Mouse (Mus musculus) heart, adult 10 weeks (tissue): ENCODE data around the gene Gucy2c. TPM values are rescaled to one million over a fixed set of nuclear protein-coding genes. Genes with fewer than 3 reads are reported as not detected.

Source experiments
- polyA plus RNA-seq: library from polyadenylated mRNA; stranded (reverse); fragments of 350-450 nt; fragmentation: Illumina TruSeq; extraction: RNeasy Lipid Tissue Mini Kit (QIAGEN cat#74804); gene quantifications from one replicate; pipeline ENCODE4 v1.2.3, GENCODE M21; 2014; ENCODE audit warnings: low read depth, low replicate concordance

The Gucy2c gene
- not detected for polyA plus RNA-seq

DNA sequence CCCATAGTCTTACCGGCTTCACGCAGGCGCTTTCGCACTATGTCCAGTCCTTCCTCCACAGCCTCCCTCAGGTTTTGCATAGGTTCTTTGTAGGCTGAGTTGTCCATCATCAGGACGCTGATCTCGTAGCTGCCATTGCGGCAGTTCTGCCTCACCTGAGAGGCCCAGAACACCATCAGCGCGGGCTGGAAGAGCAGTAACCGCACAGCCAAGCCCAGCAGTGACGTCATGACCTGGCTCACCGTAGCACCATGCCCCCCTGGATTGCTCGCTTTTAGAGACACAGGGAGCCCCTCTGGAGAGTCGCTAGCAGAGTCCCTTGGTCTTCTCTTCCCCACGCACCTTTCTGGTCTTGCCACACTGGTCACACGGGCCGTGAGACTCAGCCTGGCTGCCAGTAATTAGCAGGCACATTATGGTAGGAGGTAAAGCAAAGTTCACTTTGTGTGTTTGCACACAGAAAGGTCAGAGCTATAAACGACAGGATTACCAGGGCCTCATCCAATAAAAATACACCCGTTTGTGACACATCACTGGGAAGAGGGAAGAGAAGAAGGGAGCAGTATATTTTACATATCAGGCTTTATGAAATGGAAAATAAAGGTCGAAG lies at the start of gene Gucy2c:
Gene Gucy2c, minus strand, starts transcription at position 389 of the 610 bp plus-strand sequence.

DNA sequence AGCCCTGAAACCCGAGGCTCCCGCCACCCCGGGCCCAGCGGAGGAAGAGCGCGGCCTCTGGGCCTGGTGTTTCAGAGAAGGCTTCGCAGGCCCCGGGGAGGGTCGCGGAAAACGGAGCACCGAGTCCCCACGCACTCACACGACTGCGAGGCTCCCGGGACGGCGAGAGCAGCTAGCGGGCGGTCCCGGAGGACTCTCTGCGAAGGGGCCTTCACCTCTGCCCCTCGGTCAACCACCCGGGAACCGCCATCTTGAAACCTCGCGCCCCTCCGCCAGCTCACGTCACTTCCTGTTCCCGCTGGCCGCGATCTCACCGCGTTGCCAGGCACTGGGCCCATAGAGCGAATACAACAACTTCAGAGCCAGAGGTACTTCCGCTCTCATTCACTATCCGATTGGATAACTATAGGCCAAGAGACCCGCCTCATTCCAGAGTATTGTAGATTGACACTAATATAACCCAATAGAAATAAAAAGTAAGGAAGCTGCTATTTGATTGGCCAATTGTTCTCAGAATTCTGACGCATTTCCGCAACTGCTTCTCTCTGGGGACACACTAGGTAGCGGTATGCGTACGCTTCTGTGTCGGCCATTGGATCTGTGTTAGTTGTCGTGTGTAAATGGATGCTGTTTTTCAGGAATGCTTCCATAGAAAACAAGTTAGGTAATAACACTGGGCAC lies 46.5 kb upstream of the Gucy2c start, which contains the start of gene Wbp11:
Gene Wbp11, minus strand, starts transcription at position 353 of the 681 bp plus-strand sequence.

DNA sequence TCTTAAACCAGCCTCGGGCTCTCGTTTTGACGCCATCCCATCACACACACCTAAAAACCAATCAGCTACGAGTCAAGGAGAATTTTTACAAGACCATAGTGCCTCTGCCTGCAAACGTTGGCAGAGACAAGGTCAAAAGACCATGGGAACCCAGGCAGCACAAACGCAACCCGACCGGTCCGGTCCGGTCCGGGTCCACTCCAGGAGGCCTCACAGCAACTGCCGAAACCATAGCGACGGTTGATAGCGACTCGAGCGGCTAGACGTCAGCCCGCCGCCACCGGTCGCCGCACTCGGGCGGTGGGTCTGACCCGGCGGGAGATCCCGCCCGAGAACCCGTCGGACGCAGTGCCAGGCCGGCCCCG lies 45.9 kb upstream of the Gucy2c start, which contains the start of gene BC049715:
Gene BC049715, plus strand, starts transcription at position 111 of the 365 bp plus-strand sequence.

DNA sequence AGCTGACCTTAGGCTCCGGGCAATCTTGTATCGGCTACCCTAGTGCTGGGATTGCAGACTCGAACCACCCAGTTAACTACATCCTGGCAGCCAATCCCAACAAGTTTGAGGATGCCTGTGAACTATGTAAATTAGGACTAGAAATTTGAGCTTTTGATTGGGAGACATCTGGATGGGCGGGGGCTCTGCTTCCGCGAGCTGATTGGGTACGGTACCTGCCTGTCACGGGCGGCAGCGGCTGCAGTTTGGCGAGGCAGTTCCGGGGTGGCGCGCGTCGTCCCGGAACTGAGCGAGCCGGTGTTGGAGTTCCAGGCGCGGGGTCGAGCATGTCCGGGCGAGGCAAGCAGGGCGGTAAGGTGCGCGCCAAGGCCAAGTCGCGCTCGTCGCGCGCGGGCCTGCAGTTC lies 26.5 kb upstream of the Gucy2c start, which contains the start of gene H2afj:
Gene H2afj, plus strand, starts transcription at position 231 of the 404 bp plus-strand sequence.

DNA sequence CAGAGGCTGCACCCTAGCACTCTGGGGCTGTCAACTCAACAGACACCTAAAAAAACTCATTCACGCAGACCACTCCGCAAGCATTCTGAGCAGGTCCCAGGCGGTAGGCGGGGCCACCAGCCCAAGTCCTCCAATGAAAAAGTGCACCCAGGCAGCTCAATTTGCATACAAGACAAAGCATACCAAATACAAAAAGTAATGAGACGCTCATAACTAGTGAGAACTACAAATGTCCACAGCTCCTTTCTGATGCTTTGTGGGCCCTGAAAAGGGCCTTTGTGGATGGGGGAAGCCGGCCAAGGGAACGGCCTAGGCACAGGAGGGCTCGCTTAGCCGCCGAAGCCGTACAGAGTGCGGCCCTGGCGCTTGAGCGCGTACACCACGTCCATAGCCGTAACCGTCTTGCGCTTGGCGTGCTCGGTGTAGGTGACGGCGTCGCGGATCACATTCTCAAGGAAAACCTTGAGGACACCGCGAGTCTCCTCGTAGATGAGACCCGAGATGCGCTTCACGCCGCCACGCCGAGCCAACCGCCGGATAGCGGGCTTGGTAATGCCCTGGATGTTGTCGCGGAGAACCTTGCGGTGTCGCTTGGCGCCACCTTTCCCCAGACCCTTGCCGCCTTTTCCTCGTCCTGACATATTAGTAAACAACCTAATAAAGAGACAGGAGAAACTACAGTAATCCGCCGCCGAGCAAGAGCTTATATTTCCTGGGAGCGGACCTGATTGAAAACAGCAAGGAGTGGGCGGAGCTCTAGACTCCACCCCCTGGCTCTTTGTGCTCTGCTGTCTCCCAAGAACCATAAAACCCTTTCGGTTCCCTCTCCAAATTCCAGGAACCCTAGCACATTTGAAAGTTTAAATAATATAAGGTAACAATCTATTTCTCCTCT lies 22.4 kb upstream of the Gucy2c start, which contains the start of gene Hist4h4:
Gene Hist4h4, minus strand, starts transcription at position 677 of the 895 bp plus-strand sequence.

DNA sequence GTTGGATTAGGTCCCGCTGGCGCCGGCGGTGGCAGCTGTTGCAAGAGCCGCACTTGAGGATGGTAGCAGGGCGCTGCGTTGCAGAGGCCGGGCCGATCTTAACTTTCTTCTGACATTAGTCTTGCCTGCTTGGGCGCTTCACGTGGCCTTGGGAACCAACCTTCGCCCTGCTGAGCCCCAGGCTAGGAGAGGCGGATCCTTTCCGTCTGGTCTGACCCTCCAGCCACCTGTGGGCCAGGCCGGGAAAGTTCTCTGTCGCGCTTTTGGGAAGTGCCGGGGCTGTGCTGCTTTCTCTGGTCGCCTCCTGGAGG lies 119.9 kb downstream of the Gucy2c start, which contains the start of gene Plbd1:
Gene Plbd1, minus strand, starts transcription at position 223 of the 311 bp plus-strand sequence.

Other genes with a start within 250 kb of the Gucy2c start
- gene Plbd1, start 119.8 kb downstream of the Gucy2c start, polyA plus RNA-seq: 63.1 TPM
- not detected for gene Hist4h4, start 22.6 kb upstream of the Gucy2c start, polyA plus RNA-seq
- 15.6 TPM for gene H2afj, start 26.5 kb upstream of the Gucy2c start, polyA plus RNA-seq
- gene BC049715, start 45.9 kb upstream of the Gucy2c start, polyA plus RNA-seq: not detected
- gene Wbp11, start 46.5 kb upstream of the Gucy2c start, polyA plus RNA-seq: 46.2 TPM
- not detected for gene Smco3, start 53.7 kb upstream of the Gucy2c start, polyA plus RNA-seq
- gene Art4, start 76.0 kb upstream of the Gucy2c start, polyA plus RNA-seq: 21.8 TPM
- 884 TPM for gene Mgp, start 94.1 kb upstream of the Gucy2c start, polyA plus RNA-seq
- 0.55 TPM for gene Erp27, start 140.4 kb upstream of the Gucy2c start, polyA plus RNA-seq
- not detected for gene Pde6h, start 142.1 kb upstream of the Gucy2c start, polyA plus RNA-seq
- gene Arhgdib, start 160.1 kb upstream of the Gucy2c start, polyA plus RNA-seq: 37.2 TPM